Mouse (Mus musculus) erythroblast, embryonic 14.5 days (primary cell): Measurements from ENCODE around the gene Lim2.

Experiments used
- GATA1 ChIP-seq: IDR thresholded peaks from 2 replicates; pipeline ENCODE4 v1.6.1; 2012; ENCODE audit warnings: low read length, inconsistent platforms, mixed read lengths
- TAL1 ChIP-seq: IDR thresholded peaks from 3 replicates; pipeline ENCODE4 v1.6.1; 2012; ENCODE audit warnings: low read length, inconsistent platforms, mixed read lengths

DNA sequence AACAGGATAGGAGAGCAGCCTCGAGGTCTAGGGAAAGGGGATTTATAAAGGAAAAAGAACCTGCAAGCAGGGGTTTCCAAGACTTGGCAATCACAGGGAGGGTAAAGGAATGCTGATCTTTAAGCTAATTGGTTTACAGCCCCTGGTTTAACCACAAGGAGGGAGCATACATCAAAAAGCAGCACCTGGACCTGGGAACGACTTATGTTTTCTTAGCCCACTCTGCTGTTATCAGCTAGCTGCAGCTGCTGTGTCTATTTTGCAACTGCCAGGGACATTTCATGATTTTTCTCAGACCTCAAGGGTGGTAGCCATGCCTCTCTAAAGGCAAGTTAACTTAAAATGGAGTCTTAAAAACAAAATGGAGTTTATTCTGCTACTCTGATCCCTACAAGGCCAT, 24.8 kb upstream of the Lim2 start:
- TF ChIP-seq TAL1 (no peak), GATA1 (no peak)
